27 mouse cellular contexts compared by ENCODE assay signal in the genomic region with DNA sequence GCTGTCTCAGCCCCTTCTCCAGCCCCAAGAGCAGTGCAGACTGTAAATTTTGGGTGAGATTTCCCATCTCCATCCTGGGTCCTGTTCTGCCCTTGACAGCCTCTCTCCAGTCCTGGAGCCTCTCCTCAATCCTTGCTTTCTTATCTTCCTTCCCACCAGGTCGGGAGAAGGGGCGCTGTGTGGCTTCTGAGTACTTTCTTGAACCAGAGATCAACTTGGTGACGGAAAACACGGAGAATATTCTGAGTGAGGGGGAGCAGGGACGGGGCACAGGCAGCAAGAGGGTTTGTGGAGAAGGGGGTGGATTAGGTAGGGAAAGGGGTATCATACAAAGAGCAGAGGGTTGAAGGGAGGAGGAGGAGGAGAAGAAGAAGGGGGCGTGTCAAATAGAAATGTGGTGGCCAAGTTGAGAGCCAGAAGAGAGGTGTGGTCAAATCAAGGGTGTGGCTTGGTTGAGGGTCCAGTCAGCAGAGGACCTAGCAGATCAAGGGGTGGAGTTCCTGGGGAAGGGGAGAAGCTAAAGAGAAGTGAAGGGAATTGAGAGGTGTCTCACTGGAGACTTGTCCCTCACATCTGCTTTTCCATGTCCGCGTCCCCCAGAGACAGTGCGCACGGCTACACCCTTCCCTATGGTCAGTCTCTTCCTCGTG. TPM values are rescaled to one million over a fixed set of nuclear protein-coding genes. Genes with fewer than 3 reads are reported as not detected.
DNase-seq lines count a peak whose midpoint lies in the region; ATAC-seq and TF ChIP-seq lines count a peak whose summit lies in the region.
"Had no signal": no experiment of that assay in that cellular context is flagged by ENCODE, and none has a peak within 500 bp of the region (broad histone marks: within the 10 kb centered on the region; RNA-seq: fewer than 3 reads in every experiment).

No protein-coding gene starts in this region.

- peak overlapping the region; percentile 5 to 30 (median 19) for H3K4me3 ChIP-seq in CH12.LX (replicated peaks in 1 of 3; ENCODE audit: low read depth in 2 of 3, low read length in 2 of 3, poor library complexity in 1 of 3)
- H3K4me3 ChIP-seq in E14TG2a.4 (replicated peaks; ENCODE audit: low read length) = peak overlapping the region; percentile 78
- no peak overlapping the region for H3K4me3 ChIP-seq in forebrain, embryonic 11.5 days (ENCODE audit: low read depth, low read length)
- H3K4me3 ChIP-seq: embryonic facial prominence, embryonic 13.5 days; embryonic facial prominence, embryonic 15.5 days; erythroblast, embryonic 14.5 days; forebrain, embryonic 10.5 days; forebrain, embryonic 13.5 days had no signal

- 89% methylated on average over 11 of the region's 11 CpGs for WGBS in forebrain, embryonic 11.5 days

- in situ Hi-C loops in CH12.LX (cut with MboI; ENCODE audit: low pct_ligation_motif_present, low pct_unique_long_range_greater_than_20kb, low sequenced_read_pairs) = no loop called here

- TF ChIP-seq CTCF in CH12.LX (conservative IDR thresholded peaks at IDR 0.05 in 1 of 2, IDR thresholded peaks at IDR 0.05 in 1 of 2; ENCODE audit: low read depth in 2 of 2, low read length in 2 of 2) (no peak), E14TG2a.4 (conservative IDR thresholded peaks at IDR 0.05; ENCODE audit: low read length) (no peak)

- no peaks in the 10 kb centered on the region for H3K79me2 ChIP-seq in CH12.LX (replicated peaks; ENCODE audit: control insufficient read depth, extremely low read depth, insufficient read depth, poor library complexity, severe bottlenecking)

- H3K27ac ChIP-seq in CH12.LX (ENCODE audit: insufficient read depth, low read depth) = no peak overlapping the region
- H3K27ac ChIP-seq in forebrain, embryonic 11.5 days (ENCODE audit: low read depth, low read length) = no peak overlapping the region
- H3K27ac ChIP-seq: embryonic facial prominence, embryonic 13.5 days; embryonic facial prominence, embryonic 15.5 days; forebrain, embryonic 10.5 days; forebrain, embryonic 13.5 days had no signal

- peaks cover 6% of the 10 kb centered on the region for H3K27me3 ChIP-seq in CH12.LX (replicated peaks)
- peaks cover 14% of the 10 kb centered on the region for H3K27me3 ChIP-seq in E14TG2a.4 (ENCODE audit: insufficient read depth, low read length)
- no peaks in the 10 kb centered on the region for H3K27me3 ChIP-seq in forebrain, embryonic 11.5 days (ENCODE audit: control insufficient read depth, insufficient read depth, low read length)
- H3K27me3 ChIP-seq: embryonic facial prominence, embryonic 13.5 days; embryonic facial prominence, embryonic 15.5 days; forebrain, embryonic 13.5 days had no signal

- TF ChIP-seq POLR2A in CH12.LX (IDR thresholded peaks at IDR 0.05; ENCODE audit: low read depth, low read length) = no peak

- H3K4me2 ChIP-seq in CH12.LX (ENCODE audit: insufficient read depth, low read depth, poor library complexity, severe bottlenecking) = peak overlapping the region; percentile 65; the same call in 1 of the 2 replicates
- H3K4me2 ChIP-seq in forebrain, embryonic 11.5 days (ENCODE audit: low read depth, low read length, severe bottlenecking) = no peak overlapping the region
- H3K4me2 ChIP-seq: embryonic facial prominence, embryonic 13.5 days; embryonic facial prominence, embryonic 15.5 days; forebrain, embryonic 13.5 days had no signal

- H3K36me3 ChIP-seq in CH12.LX (replicated peaks in 1 of 2; ENCODE audit: control insufficient read depth in 1 of 2, insufficient read depth in 1 of 2, low read length in 1 of 2) (no peaks in the 10 kb centered on the region), E14TG2a.4 (ENCODE audit: insufficient read depth, low read length) (peaks cover 34% of the 10 kb centered on the region)
- peaks cover 4% of the 10 kb centered on the region; the same call in 1 of the 2 replicates for H3K36me3 ChIP-seq in forebrain, embryonic 11.5 days (ENCODE audit: control insufficient read depth, insufficient read depth, low read length)
- H3K36me3 ChIP-seq: G1E had no signal

- ATAC-seq in forebrain, embryonic 11.5 days (replicated peaks; ENCODE audit: low FRiP score) = no peak
- ATAC-seq: activated CD4-positive, CD25-positive, alpha-beta regulatory T cell, adult 4 months; forebrain, embryonic 13.5 days; forebrain, embryonic 16.5 days; Patski had no signal

- dilution Hi-C loops in CH12.LX (cut with MboI; ENCODE audit: extremely low pct_ligation_motif_present, extremely low pct_unique_long_range_greater_than_20kb, low sequenced_read_pairs) = no loop called here

- DNase-seq in CH12.LX (ENCODE audit: extremely low read depth) = peak; percentile 31
- DNase-seq in ES-CJ7 (ENCODE audit: low read depth, low spot score) = peak; percentile 79
- peak; percentile 95 for DNase-seq in R1 (ENCODE audit: low read depth, low spot score)
- no peak for DNase-seq in ovary, postnatal 10 days (ENCODE audit: low spot score)
- DNase-seq in forebrain, embryonic 11.5 days (ENCODE audit: low spot score) = no peak
- no peak for DNase-seq in cerebellum, postnatal 10 days
- DNase-seq in gastrocnemius, adult 8-10 months (ENCODE audit: low spot score in 2 of 2) = no peak
- DNase-seq: adrenal gland, adult 8-10 months; adrenal gland, postnatal 14 days; adrenal gland, postnatal 36 days; cerebellum, adult 11-12 months; cerebellum, adult 2 months; cerebellum, adult 9-10 months; cerebellum, postnatal 14 days; cerebellum, postnatal 36 days; embryo, embryonic 11 days had no signal

- no peaks in the 10 kb centered on the region for H3K9me3 ChIP-seq in CH12.LX (replicated peaks; ENCODE audit: low read length)
- H3K9me3 ChIP-seq in E14TG2a.4 (ENCODE audit: low read length) = no peaks in the 10 kb centered on the region
- no peaks in the 10 kb centered on the region for H3K9me3 ChIP-seq in forebrain, embryonic 11.5 days (ENCODE audit: control insufficient read depth, low read length)
- H3K9me3 ChIP-seq: embryonic facial prominence, embryonic 13.5 days; embryonic facial prominence, embryonic 15.5 days; forebrain, embryonic 10.5 days; forebrain, embryonic 13.5 days; G1E had no signal

- no peak for TF ChIP-seq RAD21 in CH12.LX (IDR thresholded peaks at IDR 0.05; ENCODE audit: low read depth, low read length)

- TF ChIP-seq EP300 in CH12.LX (IDR thresholded peaks at IDR 0.05; ENCODE audit: low read length) = no peak

- H3K4me1 ChIP-seq in CH12.LX (ENCODE audit: control insufficient read depth in 1 of 2, insufficient read depth in 2 of 2) = peaks cover 6 to 8% of the 10 kb centered on the region in 2 experiments; a peak in 2 of 4 replicates
- peaks cover 59% of the 10 kb centered on the region for H3K4me1 ChIP-seq in E14TG2a.4 (replicated peaks; ENCODE audit: low read depth, low read length)
- peaks cover 6% of the 10 kb centered on the region; the same call in 1 of the 2 replicates for H3K4me1 ChIP-seq in forebrain, embryonic 11.5 days (replicated peaks; ENCODE audit: control insufficient read depth, insufficient read depth, low read length)

- no peak overlapping the region for H3K9ac ChIP-seq in CH12.LX (ENCODE audit: insufficient read depth, low read depth)
- H3K9ac ChIP-seq in forebrain, embryonic 11.5 days (ENCODE audit: low read length) = no peak overlapping the region
- H3K9ac ChIP-seq: embryonic facial prominence, embryonic 13.5 days; embryonic facial prominence, embryonic 15.5 days; forebrain, embryonic 13.5 days had no signal

TF ChIP-seq in CH12.LX, 34 proteins besides CTCF, POLR2A, EP300 and RAD21 (continues in another document):
- TF ChIP-seq MXI1 (IDR thresholded peaks at IDR 0.05; ENCODE audit: low read depth, low read length) = no peak
- no peak for TF ChIP-seq NRF1 (IDR thresholded peaks at IDR 0.05; ENCODE audit: low read depth, low read length)
- TF ChIP-seq ZMIZ1 (IDR thresholded peaks at IDR 0.05; ENCODE audit: low read depth, low read length) = no peak
- no peak for TF ChIP-seq POLR2AphosphoS2 (IDR thresholded peaks at IDR 0.05; ENCODE audit: low read depth, low read length)
- no peak for TF ChIP-seq JUN (IDR thresholded peaks at IDR 0.05; ENCODE audit: insufficient read depth, low read depth, low read length)
- TF ChIP-seq CHD2 (IDR thresholded peaks at IDR 0.05; ENCODE audit: low read length) = no peak
- no peak for TF ChIP-seq SIN3A (IDR thresholded peaks at IDR 0.05; ENCODE audit: low read length)
- TF ChIP-seq MAZ (IDR thresholded peaks at IDR 0.05; ENCODE audit: low read depth, low read length) = no peak
- no peak for TF ChIP-seq HCFC1 (IDR thresholded peaks at IDR 0.05; ENCODE audit: low read depth, low read length)
- no peak for TF ChIP-seq UBTF (IDR thresholded peaks at IDR 0.05; ENCODE audit: low read depth, low read length)
- TF ChIP-seq MEF2A (IDR thresholded peaks at IDR 0.05; ENCODE audit: borderline replicate concordance, low read depth, low read length) = no peak
- TF ChIP-seq ETS1 (conservative IDR thresholded peaks at IDR 0.05; ENCODE audit: low read depth, low read length) = no peak
- TF ChIP-seq ZC3H11A (IDR thresholded peaks at IDR 0.05; ENCODE audit: low read depth, low read length) = no peak
- TF ChIP-seq USF1 (IDR thresholded peaks at IDR 0.05; ENCODE audit: low read depth, low read length) = no peak
- TF ChIP-seq TCF12 (IDR thresholded peaks at IDR 0.05; ENCODE audit: low read depth, low read length) = no peak

RNA-seq across cellular contexts. Expression of a gene that starts 5.7 kb away (rescaled TPM):
- total RNA-seq in CH12.LX (2012; rRNA removed) = 0.21 TPM in 2 replicates
- 0.26 and 0.28 TPM in 2 replicates for total RNA-seq in CH12.LX (2014; rRNA removed)
- 2.4 and 2.8 TPM in 2 replicates for polyA plus RNA-seq in CH12.LX (2012; ENCODE audit: insufficient read length, low read depth)
- polyA plus RNA-seq in forebrain, embryonic 11.5 days (2014; fragmentation: Nextera tagmentation; extraction: Ambion mirVana) = 4.9 and 5.6 TPM in 2 replicates
- 10 to 100 TPM in 3 of 4 experiments, 1 to 10 TPM in 1; 8.5 to 16.4 (median 13.6) TPM for total RNA-seq in gastrocnemius, adult 8-10 months (2022)
- total RNA-seq: common myeloid progenitor, adult 5-6 weeks had no signal
- polyA plus RNA-seq: activated CD4-positive, CD25-positive, alpha-beta regulatory T cell, adult 4 months; erythroblast, embryonic 14.5 days; G1E had no signal

RNA-seq across cellular contexts. Expression of a gene that starts 49.4 kb away (rescaled TPM):
- total RNA-seq in CH12.LX (2012; rRNA removed) (0.17 and 0.25 TPM in 2 replicates), CH12.LX (2014; rRNA removed) (0.11 and 0.15 TPM in 2 replicates)
- polyA plus RNA-seq in CH12.LX (2012; ENCODE audit: insufficient read length, low read depth) = 2.2 and 3.0 TPM in 2 replicates
- polyA plus RNA-seq in forebrain, embryonic 11.5 days (2014; fragmentation: Nextera tagmentation; extraction: Ambion mirVana) = 0.99 and 1.0 TPM in 2 replicates
- under 1 TPM; 0.29 to 0.94 (median 0.67) TPM for total RNA-seq in gastrocnemius, adult 8-10 months (2022)
- total RNA-seq: common myeloid progenitor, adult 5-6 weeks had no signal
- polyA plus RNA-seq: activated CD4-positive, CD25-positive, alpha-beta regulatory T cell, adult 4 months; erythroblast, embryonic 14.5 days; G1E had no signal

RNA-seq across cellular contexts. Expression of a gene that starts 49.5 kb away (rescaled TPM):
- 3.7 and 4.4 TPM in 2 replicates for total RNA-seq in CH12.LX (2012; rRNA removed)
- total RNA-seq in CH12.LX (2014; rRNA removed) = 3.4 and 4.6 TPM in 2 replicates
- 18.0 and 22.6 TPM in 2 replicates for polyA plus RNA-seq in CH12.LX (2012; ENCODE audit: insufficient read length, low read depth)
- 29.1 and 36.2 TPM in 2 replicates for polyA plus RNA-seq in forebrain, embryonic 11.5 days (2014; fragmentation: Nextera tagmentation; extraction: Ambion mirVana)
- 10 to 100 TPM; 11.7 to 19.2 (median 14.7) TPM for total RNA-seq in gastrocnemius, adult 8-10 months (2022)
- polyA plus RNA-seq: erythroblast, embryonic 14.5 days; G1E had no signal

RNA-seq across cellular contexts. Expression of a gene that starts 52.1 kb away (rescaled TPM):
- total RNA-seq in CH12.LX (2012; rRNA removed) = 0.50 and 0.51 TPM in 2 replicates
- 0.43 and 0.51 TPM in 2 replicates for total RNA-seq in CH12.LX (2014; rRNA removed)
- polyA plus RNA-seq in CH12.LX (2012; ENCODE audit: insufficient read length, low read depth) = 1.2 and 1.7 TPM in 2 replicates
- polyA plus RNA-seq in forebrain, embryonic 11.5 days (2014; fragmentation: Nextera tagmentation; extraction: Ambion mirVana) = 7.9 and 9.3 TPM in 2 replicates
- not detected for total RNA-seq in gastrocnemius, adult 8-10 months (2022)
- total RNA-seq: common myeloid progenitor, adult 5-6 weeks; G1E had no signal
- polyA plus RNA-seq: activated CD4-positive, CD25-positive, alpha-beta regulatory T cell, adult 4 months; erythroblast, embryonic 14.5 days; G1E had no signal

Comparison
In these comparisons a context has a peak if more than half of its experiments do, and no peak if none do; other contexts are left out.
1. DNase-seq: peak in CH12.LX (single experiment), ES-CJ7 (single experiment) and R1 (single experiment); none in ovary, postnatal 10 days (single experiment), forebrain, embryonic 11.5 days (single experiment), cerebellum, postnatal 10 days (0 of 2) and gastrocnemius, adult 8-10 months (0 of 2).
2. RNA of a gene that starts 5.7 kb away (total RNA-seq): 8.5 to 16.4 TPM in gastrocnemius, adult 8-10 months; 0.21 to 0.28 TPM in CH12.LX; every median in the first group is over 4 times any median in the second.